Mouse (Mus musculus) ES-Bruce4 (cell line): ENCODE data around the gene Brix1.

ENCODE experiments used
- CTCF ChIP-seq: IDR thresholded peaks from one replicate; pipeline ENCODE4 v1.8.1; 2011; ENCODE audit warnings: low read depth, low read length
- EP300 ChIP-seq: IDR thresholded peaks from 2 replicates; pipeline ENCODE4 v1.6.1; 2011; ENCODE audit warnings: low read depth, low read length; ENCODE audit not compliant: insufficient read depth
- POLR2A ChIP-seq: IDR thresholded peaks from one replicate; pipeline ENCODE4 v1.8.1; 2011; ENCODE audit warnings: low read length; ENCODE audit not compliant: insufficient read depth

GRCm38 (mm10) chr15:10469641-10470150 lies 16.1 kb downstream of the Brix1 start:
- TF ChIP-seq POLR2A (no peak), CTCF (no peak), EP300 (no peak)
